Mouse (Mus musculus): ENCODE results near the gene Tff2.

The Tff2 gene

DNA sequence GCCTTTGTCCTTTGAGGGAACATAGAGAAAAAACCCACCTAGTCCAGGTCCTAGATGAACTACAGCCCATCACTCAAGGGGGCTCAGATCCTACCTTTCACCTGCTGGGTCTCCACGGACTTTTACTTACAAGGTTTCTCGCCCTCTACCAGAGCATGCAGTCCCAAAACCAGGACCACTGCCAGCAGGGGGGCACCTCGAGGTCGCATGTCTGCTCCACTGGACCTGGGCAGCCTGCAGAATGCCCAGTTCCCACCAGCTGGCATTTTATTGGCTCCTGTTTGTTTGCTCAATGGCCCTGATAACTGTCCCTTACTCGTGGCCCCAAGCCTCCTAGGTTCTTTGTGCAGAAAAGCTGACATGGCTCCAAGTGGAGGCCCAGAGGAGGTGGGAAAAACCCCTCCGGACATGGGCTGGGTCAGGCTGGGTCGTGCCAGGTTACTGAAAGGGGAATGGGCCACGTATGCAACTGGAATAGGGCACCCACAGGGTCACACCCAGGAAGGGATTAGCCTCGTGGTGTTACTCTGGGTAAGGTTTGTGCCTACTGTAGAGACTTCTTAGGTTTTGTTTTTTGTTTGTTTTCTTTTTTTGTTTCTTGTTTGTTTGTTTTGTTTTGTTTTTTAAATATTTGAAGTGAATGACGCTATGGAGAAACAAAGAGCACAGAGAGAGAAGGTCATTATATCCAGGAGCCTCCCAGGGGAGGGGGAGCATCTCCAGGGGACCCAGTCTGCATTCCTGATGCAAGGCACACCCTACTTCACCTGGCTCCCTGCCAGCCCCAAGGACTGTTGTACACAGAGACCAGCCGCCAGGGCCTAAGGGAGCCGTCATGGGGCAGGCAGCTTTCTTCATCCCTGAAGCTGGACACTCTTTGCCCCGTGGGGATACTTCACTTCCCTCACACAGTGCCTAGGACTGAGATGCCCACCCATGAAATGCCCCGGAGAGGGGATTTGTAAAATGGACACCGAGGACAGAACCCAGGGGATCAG, at the start of gene Tff2:
Tff2 (minus strand) TSS at position 243 of the 998 bp plus-strand sequence.
- DNase-seq (ENCODE audit: extremely low spot score) = no peak

DNA sequence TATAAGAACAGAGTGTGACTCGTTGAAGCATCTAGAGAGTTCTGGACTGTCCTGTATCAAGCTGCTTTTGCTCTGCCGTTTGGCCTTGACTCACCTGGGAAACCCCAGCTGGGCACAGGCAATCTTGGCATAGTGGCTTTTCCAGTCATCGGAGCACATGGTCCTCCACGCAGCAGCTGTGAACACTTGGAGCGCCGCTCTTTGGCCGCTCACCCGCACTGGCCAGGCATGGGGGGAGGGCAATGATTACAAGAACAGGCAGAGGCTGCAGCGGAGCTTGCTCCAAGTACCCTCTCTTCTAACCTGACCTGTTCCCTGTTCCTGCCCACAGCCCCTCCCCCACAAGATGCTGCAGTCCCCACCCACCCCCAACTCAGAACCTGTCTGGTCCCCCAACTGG, 49.3 kb upstream of the Tff2 start:
- DNase-seq (ENCODE audit: extremely low spot score) = no peak

DNA sequence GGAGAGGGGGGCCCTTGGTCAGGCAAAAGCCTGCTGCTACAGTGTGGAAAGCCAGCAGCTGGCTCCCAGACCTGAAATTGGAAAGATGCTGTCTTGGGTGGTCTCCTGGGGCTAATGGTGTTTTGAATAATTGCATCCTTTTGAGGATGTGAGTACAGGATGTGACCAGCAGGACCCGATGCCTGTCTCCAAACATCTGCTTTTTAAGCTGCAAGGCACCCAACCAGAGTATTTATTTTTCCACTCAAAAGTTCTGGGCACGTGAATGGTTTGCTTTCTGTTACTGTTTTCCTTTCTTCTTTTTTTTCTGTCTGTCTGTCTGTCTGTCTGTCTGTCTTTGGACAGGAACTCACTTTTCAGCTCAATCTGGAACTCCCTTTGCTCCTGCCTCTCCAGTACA, 48.6 kb upstream of the Tff2 start:
- DNase-seq (ENCODE audit: extremely low spot score) = no peak

DNA sequence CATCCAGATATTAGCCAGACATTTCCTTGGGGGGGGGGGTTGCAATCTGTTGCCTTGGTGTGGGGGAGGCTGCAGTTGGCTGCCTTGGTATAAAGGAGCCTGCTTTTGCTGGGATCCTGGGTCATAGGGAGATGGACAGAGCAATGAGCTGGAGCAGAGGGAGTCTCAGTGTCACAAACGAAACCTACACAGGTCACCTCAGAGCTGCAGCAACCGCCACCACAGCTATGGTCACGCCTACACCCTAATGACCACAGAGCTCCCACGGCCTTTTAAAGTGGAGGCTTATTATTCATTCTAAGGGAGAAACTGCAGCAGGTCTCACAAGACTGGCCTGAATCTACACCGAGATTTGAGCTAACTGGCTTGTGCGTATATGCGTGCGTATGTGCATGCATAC, 47.7 kb upstream of the Tff2 start:
- DNase-seq (ENCODE audit: extremely low spot score) = no peak

DNA sequence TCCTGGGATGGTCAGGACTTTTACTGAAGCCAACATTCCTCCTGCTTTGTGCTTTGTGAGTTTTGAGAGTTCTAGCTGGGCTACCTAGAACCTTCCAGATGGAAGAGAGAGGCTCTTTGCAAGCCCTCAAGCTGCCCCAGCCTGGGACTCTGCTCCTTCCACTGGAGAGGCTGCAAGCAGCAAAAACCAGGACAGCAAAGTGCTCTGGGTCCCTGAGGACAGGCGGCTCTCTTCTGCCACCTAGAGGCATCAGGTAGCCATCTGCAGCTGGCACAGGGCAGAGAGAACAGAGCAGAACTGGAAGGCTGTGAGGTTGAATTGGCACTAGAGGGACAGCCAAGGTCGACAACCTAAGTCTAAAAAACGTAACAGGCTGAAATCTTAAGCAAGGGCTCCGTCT, 43.3 kb upstream of the Tff2 start:
- DNase-seq (ENCODE audit: extremely low spot score) = peak; percentile 53

DNA sequence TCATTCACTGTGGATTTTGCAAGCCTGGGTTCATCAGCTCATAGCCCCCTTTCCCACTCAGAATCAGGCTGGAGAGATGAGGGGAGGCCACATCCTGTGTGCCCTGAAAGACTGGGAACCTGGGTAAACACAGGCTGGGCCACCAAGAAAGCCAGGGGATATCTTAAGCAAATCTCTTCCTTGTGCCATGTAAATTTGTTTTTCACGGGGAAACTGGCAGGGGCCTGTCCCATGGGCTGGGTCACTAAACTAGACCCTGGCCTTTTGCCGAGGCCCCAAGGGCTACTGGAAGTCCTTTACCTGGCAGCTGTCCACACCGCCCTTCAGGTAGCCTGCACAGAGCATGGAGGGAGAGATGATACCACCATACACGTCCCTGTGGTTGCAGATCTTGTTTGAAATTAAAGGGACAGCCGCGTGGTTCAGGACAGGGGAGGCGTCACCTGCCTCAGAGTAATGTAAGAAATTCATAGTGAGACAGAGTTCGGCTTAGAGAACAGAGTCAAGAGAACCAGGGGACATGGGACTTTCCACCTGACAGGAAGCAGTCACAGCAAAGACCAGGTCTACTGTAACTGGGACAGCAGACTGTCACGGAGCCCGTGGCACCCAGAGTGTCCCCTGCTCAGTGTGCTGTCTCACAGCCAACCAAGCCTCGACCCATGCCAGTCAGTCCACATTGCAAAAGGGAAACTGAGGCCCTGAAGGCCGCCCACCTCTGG, 40.3 kb upstream of the Tff2 start:
- DNase-seq (ENCODE audit: extremely low spot score) = no peak

DNA sequence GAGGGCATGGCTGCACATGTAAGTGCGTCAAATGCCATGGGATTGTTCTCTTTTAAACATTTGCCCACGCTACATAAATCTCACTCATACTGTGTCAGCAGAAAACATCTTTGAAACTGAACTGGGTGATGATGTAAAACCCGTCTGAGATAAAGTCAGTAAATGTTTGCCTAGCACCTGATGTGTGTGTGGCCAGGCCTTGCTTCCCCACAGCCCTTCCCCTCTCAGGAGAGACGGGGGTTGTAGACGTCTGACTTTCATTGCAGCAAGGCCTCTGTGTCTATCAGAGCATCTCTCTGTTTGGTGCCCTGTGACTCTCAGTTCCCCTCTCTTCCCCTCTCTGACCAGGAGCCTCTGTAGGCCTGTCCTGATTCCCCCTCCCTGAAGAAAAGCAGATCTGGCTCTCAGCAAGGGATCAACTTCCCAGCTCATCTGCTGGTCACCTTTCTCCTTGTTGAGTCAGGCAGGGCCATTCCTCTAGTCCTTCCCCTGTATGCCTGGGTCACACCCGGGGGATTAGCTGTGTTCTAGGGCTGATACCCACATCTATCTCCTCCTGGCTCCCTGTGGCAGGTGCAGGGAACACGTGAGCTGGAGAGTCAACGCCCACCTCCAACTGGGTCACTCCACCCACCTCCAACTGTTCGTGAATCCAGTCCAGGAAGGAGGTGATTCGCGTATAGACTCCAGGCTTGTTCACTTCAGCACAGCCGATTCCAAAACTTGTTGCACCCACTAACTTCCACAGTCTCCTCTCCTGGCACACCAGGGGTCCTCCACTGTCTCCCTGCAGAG, 39.3 kb upstream of the Tff2 start:
- no peak for DNase-seq (ENCODE audit: extremely low spot score)

DNA sequence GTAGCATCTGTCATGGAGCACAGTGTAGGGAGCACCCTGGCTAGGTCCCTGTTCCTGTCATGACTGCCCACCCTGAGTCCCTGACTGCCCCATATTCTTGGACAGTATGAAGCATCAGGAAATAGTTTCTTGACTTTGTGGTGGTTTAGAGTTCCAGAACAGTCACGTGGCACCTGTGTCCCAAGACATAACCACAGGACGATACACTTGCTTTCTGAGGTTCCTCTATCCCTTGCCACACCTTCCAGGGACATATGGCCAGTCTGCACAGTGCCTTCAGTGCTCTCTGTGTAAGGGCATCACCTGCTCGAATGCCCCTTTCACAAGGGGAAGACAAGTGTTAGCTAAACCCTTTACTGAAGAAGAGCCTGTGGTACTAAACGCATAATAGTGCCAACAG, 37.4 kb upstream of the Tff2 start:
- no peak for DNase-seq (ENCODE audit: extremely low spot score)

DNA sequence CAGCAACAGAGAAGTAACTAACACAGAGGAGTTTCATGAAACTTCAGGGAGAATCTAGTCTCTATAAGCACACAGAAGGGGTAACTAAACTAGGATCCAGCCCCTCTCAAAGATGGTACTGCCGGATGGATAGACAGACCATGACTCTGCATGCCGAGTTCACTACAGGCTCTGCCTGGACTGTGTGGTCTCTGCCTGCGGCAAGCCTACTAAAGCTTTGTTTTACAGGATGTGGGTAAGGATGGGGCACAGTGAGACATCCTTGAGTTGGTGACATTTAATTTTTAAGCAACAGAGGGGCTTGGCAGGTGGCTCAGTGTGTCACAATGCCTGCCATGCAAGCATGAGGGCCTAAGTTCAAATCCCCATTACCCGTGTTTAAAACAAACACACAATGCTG, 32.2 kb upstream of the Tff2 start:
- no peak for DNase-seq (ENCODE audit: extremely low spot score)

DNA sequence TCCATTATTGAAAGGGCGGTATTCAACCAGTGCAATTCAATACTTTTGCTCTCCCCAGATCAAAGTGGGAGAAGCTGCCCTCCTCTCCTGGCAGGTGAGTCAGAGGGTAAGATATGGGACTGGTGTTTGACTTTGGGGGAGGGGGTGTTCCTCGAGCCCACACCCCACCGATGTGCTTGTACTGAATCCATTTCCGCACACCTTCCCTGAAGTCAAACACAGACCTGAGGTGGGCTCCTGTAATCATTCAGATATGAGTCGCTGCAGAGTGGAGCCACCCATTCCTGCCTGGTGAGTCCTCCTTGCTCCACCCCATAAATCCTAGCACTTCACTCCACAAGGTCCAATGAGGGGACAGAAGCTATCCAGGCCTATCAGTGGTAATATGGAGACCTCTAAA, 25.7 kb upstream of the Tff2 start:
- DNase-seq (ENCODE audit: extremely low spot score) = no peak

DNA sequence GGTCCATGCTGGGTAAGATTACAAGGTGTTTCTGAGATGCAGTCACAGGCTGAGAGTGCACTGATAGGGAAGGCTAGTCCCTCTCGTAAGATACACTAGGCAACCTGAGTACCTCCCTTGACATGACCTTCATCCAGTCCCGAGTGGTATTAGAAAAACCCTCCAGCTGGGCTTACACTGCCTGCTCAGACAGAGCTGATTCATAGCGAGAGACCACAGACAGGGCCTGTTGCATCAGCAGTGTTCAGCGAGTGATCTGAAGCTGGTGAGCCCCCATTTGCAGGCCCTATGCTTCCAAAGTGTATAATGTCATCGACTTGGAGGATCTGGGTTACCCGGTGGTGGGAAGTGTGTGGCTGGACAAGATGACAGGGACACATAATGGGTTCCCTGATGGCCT, 21.0 kb upstream of the Tff2 start, which contains the start of gene Tff1:
Tff1 (minus strand) TSS at position 151 of the 400 bp plus-strand sequence.
- DNase-seq (ENCODE audit: extremely low spot score) = no peak

DNA sequence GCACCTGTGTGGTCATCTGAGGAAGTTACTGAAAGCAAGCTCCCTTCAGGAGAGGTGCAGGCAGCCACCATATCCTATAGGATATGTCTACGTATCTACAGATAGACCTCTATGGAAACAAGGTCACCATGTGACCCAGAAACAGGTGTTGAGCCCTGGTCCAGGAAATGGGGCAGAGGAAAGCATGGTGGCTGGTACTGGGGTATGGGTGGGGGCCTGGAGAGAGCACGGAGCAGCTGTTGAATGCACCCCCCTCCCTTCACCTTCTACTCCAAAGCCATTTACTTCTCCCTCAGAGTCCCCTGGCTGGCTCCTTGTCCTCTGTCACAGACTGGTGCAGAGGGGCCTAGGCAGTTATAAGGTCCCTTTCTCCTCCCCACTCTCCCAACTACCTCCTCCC, 19.7 kb upstream of the Tff2 start:
- no peak for DNase-seq (ENCODE audit: extremely low spot score)

DNA sequence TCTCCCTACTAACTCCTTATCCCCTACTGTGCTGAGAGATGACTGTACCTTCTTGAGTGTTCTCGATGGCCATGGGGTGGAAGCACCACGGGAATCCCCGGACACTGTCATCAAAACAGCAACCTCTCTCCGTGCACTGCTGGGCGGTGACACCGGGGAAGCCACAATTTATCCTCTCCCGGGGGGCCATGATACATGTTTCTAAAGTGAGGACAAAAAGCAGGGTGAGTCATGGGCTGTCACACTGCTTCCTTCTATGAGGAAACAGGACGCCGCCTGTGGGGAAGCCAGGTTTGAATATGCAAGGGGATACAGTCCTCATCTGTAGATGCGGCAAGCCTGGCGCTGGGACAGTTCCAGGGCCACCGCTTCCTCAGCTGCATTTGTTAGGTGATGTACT, 18.5 kb upstream of the Tff2 start:
- DNase-seq (ENCODE audit: extremely low spot score) = no peak

DNA sequence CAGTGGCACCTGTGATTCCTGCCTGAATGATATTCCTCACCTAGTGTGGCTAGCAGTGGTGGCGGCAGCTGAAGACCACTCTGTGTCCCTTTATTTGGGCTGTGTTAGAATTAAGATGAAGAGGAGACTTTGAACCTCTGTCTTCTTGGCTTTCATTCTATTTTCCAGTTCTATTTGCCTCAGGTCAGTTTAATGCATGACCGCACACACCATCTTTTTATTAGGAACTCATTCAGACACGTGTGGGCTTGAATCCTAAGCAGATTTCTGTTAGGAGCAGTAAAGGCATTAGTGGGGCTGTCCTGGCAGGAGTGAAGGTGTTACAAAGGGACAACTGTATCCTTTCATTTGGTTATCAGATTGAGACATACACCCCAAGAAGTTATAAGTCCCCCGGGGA, 16.2 kb upstream of the Tff2 start:
- no peak for DNase-seq (ENCODE audit: extremely low spot score)

DNA sequence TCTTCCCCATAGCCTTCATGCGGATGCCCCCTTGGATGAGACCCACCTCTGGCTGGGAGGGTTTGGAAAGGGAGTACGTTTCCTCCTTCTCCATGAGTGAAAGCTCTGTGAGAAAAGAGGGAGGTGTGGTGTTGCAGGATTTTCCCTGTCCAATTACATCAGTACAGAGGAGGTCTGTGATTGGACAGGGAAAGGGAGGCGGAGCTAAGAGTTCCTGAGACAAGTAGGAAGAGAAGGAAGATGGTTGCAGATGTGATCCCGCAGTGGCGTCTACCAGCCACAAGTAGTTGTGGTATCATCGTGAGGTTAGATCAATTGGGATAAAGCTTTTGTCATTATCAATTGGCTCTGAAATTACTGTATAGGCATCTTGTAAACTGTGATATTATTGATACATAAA, 13.8 kb upstream of the Tff2 start:
- no peak for DNase-seq (ENCODE audit: extremely low spot score)

DNA sequence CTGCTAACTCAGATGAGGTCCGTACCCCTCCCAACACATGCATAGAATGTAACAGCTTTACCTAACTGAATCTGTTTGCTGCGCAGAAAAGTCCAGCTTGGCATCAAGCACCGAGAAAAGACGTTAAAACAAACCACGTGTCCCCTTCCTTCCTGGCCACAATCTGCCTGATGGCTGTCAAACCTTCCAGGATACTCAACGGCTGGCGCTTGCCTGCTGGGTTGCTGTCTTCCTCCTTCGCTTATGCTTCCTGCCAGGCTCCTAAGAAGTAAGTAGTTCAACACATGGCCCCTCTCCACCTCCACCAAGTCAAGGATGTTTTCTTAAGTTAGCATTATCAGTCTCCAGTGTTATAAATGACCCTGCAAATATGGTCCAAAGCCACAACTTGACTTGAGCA, 9.7 kb upstream of the Tff2 start:
- no peak for DNase-seq (ENCODE audit: extremely low spot score)

DNA sequence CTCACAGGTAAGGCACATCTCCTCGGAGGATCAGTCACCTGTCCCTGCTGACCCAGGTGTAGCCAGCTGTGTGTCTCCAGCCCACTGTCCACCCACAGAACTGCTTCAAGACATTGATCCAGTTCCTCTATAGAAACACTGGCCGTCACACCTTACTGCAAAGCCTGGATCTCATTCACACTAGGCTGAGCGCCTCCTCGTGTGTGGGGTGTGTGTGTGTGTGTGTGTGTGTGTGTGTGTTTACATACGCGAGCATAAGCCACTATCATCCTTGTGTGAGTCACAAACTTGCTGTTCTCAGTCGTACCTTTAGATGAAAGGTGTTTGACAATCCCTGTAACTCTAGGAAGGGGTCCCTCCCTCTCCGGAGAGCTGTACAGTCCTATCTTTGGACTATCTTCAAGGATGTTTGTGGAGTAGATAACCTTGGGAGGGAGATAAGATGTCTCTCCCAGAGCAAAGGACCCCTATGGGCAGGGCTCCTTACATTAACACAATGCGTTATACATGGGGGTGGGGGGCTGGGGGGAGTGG, 9.0 kb upstream of the Tff2 start:
- no peak for DNase-seq (ENCODE audit: extremely low spot score)

DNA sequence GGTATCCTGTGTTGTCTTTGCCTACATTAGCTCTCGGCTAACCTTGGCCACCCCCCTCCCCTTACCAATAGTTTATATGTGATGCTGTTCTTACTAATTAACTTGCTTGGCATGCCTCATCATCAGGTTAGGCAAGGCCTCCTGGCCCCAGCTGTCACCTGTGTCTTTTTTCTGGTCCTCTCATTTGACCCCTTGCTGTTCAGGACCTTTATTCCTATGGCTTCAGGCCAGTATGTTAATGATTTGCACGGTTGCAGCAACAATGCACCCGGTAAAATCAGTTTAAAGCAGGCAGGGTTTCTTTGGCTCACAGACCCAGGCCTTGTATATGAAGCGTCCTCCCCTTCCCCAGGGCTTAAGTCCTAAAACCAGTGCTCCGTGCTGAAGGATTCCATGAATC, 8.4 kb upstream of the Tff2 start:
- DNase-seq (ENCODE audit: extremely low spot score) = no peak

DNA sequence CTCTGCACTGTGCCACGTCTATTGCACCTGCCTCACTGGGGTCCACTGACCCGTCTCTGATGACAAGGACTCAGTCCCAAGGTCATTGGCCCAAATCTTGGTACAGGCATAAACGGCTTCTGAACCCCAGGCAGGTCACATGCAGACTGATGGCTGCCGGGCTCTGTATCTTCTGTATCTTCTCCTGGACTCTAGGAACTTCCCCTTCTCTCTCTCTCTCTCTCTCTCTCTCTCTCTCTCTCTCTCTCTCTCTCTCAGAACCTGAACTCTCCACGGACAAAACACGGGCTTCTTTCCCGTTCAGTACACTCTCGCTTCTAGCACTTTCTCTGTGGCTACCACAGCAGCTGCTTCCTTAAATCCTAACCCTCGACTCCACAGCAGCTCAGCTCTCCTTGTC, 1.9 kb upstream of the Tff2 start:
- no peak for DNase-seq (ENCODE audit: extremely low spot score)

DNA sequence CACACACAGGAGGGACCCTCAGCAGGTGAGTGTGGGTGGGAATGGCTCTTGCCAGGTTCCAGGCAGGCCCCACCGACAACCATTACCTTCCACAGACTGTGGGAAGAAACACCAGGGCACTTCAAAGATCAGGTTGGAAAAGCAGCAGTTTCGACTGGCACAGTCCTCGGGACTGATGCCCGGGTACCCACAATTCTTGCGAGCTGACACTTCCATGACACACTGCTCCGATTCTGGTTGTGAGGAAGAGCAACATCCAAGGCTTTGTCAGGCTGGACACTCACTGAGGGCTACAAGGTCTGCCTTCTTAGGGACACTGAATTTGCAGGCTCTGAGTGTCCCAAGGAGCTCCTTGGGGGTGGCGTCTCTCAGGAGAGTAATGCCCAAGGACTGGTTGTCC, 2.0 kb downstream of the Tff2 start:
- no peak for DNase-seq (ENCODE audit: extremely low spot score)

DNA sequence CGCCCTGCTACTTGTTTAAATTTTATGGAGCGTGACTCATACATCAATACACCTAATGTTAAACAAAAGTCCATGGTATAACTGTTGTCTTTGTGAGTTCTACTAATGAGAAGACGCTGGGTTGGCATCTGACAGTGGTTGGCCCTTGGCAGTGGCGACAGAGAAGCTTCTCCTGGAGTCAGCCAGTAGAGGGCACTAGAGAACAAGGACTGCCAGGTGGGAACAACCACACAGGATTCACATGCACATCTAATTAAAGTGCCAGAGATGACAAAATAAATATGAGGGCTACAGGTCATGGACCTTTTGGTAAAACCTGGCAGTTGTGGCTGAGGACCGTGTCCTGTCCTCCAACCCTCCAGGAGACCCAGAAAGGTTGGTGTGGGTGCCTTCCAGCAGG, 5.7 kb downstream of the Tff2 start:
- peak; percentile 67 for DNase-seq (ENCODE audit: extremely low spot score)

DNA sequence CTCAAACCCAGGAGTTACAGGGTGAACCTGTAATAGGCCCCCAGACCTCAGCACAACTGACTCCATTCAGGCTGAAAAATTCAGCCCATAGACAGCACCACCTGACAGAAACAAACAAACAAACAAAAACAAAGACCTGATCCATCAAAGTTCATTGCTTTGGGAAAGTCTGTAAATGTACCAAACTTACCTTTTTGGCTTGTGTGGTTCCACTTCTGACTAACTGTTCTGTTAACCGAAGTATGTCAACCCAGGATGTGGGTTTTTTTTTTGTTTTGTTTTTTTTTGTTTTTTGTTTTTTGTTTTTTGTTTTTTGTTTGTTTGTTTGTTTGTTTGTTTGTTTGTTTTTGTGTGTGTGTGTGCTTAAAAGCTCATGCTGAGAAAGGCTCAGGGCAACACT, 7.3 kb downstream of the Tff2 start:
- DNase-seq (ENCODE audit: extremely low spot score) = no peak

Data from embryo, embryonic 9.5 days (tissue).